Mouse (Mus musculus) brain, embryonic 14.5 days (tissue): ENCODE data around the gene Pik3c2a.

ENCODE experiments used
- CTCF ChIP-seq: fragments of 200-500 bp; IDR thresholded peaks from 2 replicates; pipeline ENCODE4 v1.5.1; 2012; ENCODE audit warnings: inconsistent platforms, mild to moderate bottlenecking, moderate library complexity, borderline replicate concordance; ENCODE audit not compliant: insufficient read depth, insufficient read length; ENCODE audit errors: extremely low read depth
- POLR2A ChIP-seq: fragments of 200-500 bp; IDR thresholded peaks from 2 replicates; pipeline ENCODE4 v1.6.1; 2012; ENCODE audit warnings: mild to moderate bottlenecking, inconsistent platforms, borderline replicate concordance; ENCODE audit not compliant: poor library complexity, insufficient read depth, insufficient read length, severe bottlenecking; ENCODE audit errors: extremely low read depth

GRCm38 (mm10) chr7:116327901-116328300 is 115.3 kb downstream of the Pik3c2a start:
- no peak for TF ChIP-seq POLR2A
- TF ChIP-seq CTCF, result no peak
